Mouse (Mus musculus) T-helper 1 cell (primary cell): Measurements from ENCODE around the gene Cpeb3.

Experiments
- in situ Hi-C: fragments of 300-600 bp; cut with MboI, MseI; formaldehyde crosslinking; loops from one replicate; pipeline ENCODE4 v1.15.1; 2025; ENCODE audit warnings: high pct_unique_total_duplicates

Gene Cpeb3

GRCm38 (mm10) chr19:37040906-37041305 is 167.5 kb downstream of the Cpeb3 start:
- in situ Hi-C loops, result no loop called here

- in situ Hi-C loops, result no loop called here
Observed at GRCm38 (mm10) chr19:37032364-37032763, 176.0 kb downstream of the Cpeb3 start.

DNA sequence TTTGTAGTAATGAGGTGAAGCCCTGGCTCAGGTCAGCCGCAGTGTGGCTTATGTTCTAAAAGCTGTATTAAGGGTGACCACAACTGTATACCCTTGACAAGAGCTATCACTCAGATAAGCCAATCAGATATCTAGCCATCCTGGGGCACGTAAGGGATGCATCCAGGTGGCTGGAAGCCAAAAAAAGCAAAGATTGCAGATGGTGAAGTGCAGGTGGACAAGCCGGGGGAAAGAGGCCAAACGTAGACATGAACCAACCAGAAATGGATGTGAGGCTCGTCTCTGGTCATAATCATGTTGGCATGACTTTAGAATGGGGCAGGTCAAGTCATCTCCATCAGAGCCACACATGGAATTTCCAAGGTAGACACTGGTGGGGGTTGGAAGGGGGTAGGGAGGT is 177.0 kb downstream of the Cpeb3 start:
- in situ Hi-C loops, result no loop called here

- in situ Hi-C loops, result no loop called here
Observed at GRCm38 (mm10) chr19:37029771-37030170, 178.6 kb downstream of the Cpeb3 start.

DNA sequence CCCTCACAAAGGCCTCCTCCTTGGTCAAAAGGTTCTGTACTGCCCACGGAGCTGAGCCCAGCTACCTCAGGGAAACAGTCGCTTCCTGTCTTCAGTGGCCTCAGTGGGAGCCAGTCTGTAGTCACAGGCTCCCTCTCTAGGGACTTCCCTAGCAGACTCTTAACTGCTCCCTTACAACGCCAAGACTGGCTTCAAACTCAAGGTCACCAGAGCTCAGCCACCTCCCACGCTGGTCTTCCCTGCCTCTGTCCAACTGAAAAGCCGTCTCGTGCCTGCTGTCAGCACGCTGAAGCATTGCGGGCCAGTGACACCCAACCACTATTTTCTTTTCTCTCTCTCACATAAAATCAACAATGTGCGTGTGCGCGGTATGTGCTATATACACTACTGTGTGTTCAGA is 182.0 kb downstream of the Cpeb3 start:
- in situ Hi-C loops, result no loop called here

DNA sequence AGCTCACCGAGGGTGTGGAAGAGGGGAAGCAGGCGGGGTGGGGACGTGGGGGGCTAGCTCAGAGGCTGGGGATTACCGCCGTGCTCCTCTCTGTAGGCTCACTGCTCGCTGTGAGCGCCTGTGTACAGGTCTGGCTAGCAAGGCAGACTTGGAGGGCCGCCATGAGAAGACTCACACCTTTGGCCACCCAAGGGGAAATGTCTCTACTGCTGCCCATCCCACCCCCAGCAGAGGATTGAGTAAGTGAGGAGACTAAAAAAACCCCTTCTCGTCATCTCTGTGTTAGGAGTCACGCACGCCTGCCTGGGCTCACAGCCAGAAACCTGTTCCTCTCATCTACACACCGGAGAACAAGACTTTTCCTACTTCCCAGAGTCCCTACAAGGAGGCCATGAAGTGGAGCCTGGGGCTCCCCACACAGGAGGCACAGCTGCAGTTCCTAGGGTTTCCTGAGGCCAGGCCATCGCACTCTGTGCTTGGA is 182.5 kb downstream of the Cpeb3 start:
- in situ Hi-C loops, result no loop called here

GRCm38 (mm10) chr19:37022146-37022545 is 186.3 kb downstream of the Cpeb3 start:
- in situ Hi-C loops, result no loop called here

GRCm38 (mm10) chr19:37020951-37021350 is 187.4 kb downstream of the Cpeb3 start:
- in situ Hi-C loops, result no loop called here

GRCm38 (mm10) chr19:37020531-37020930 is 187.9 kb downstream of the Cpeb3 start:
- in situ Hi-C loops, result no loop called here

- in situ Hi-C loops, result no loop called here
Observed at GRCm38 (mm10) chr19:37018931-37019330, 189.5 kb downstream of the Cpeb3 start.

- in situ Hi-C loops, result no loop called here
Observed at GRCm38 (mm10) chr19:37018411-37018810, 190.0 kb downstream of the Cpeb3 start.

GRCm38 (mm10) chr19:37016890-37017289 is 191.5 kb downstream of the Cpeb3 start:
- in situ Hi-C loops, result no loop called here

- in situ Hi-C loops, result no loop called here
Observed at GRCm38 (mm10) chr19:37014173-37014939, 194.0 kb downstream of the Cpeb3 start.

DNA sequence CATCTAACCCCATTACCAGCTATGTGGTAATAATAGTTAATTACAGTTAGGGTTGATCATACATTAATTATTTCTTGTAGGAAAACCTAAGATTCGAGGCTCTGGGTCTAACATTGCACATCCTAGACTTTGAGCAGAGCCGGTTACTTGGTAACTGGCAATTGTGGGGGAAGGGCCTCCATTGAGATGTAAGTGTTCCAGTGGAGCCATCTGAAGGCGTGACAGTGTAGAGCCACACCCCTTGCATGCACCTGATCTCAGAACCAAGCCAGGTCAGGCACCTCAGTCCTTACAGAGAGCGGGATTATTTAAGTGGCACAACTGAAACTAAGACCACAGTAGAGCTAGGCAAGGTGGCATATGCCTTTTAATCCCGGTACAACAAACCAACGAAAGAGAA is 194.9 kb downstream of the Cpeb3 start:
- in situ Hi-C loops, result no loop called here

DNA sequence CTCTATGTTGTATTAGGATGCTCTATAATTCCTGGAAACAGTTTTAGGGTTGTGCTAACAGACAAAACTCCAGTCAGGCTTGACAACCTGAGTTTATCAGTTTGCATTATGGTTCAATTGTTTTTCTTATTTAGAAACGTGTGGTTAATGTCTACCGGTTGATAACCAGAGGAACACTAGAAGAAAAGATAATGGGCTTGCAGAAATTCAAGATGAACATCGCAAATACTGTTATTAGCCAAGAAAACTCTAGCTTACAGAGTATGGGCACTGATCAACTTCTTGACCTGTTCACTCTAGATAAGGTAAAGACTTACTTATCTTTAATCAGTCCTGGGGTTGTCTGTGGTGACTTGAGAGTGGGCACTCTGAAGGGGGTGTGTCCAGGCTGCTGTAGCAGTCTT is 198.5 kb downstream of the Cpeb3 start:
- in situ Hi-C loops, result no loop called here

DNA sequence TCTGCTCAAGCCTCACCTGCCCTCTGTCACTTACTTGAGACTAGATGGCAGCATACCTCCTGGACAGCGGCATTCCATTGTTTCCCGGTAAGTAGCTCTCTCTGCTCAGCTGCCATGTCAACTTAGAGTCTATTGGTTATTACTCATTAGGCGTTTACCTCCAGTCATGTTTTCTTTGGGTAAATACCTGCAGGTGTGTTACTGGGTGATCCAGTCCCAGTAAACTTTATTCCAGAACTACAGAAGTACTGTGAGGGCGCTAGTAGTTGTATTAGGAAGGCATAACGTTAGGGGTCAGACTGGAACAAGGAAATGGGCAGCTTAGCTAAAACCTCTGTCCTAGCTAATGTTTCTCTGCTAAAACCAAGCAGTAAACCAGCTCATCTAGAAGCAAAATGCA is 203.8 kb downstream of the Cpeb3 start:
- in situ Hi-C loops, result no loop called here
